Mouse (Mus musculus): Measurements from ENCODE around the gene Slit2. TPM values are rescaled to one million over a fixed set of nuclear protein-coding genes. Genes with fewer than 3 reads are reported as not detected.

Slit2 gene
- total RNA-seq, 2 experiments from 2014 or later, result 37.3 to 38.7 TPM

GRCm38 (mm10) chr5:48345095-48345982, 362.4 kb downstream of the Slit2 start:
- no peak for DNase-seq

GRCm38 (mm10) chr5:48345983-48346648, 363.2 kb downstream of the Slit2 start:
- intact Hi-C loops (cut with DNase I), result no loop called here
- no peak for DNase-seq

More at GRCm38 (mm10) chr5:48345095-48345982, 362.4 kb downstream of the Slit2 start:
- intact Hi-C loops (cut with DNase I), result no loop called here

- intact Hi-C loops (cut with DNase I), result no loop called here
- DNase-seq, result no peak
These were observed 366.4 kb downstream of the Slit2 start for GRCm38 (mm10) chr5:48349309-48349708.

Small RNA genes lying within 50 kb of the gene (microRNA-seq; reads per million reads assigned to microRNA genes)
- 7.5 reads per million, percentile 19 among the genes with 10 or more reads in this experiment for gene Mir218-1
